Mouse (Mus musculus) small intestine, adult 2 months (tissue): ENCODE measurements around the gene Bptf.

Experiments
- CTCF ChIP-seq: fragments of 200-500 bp; IDR thresholded peaks from 2 replicates; pipeline ENCODE4 v1.5.1; 2012; ENCODE audit warnings: low read depth, mild to moderate bottlenecking, control low read depth, inconsistent platforms, low read length, moderate library complexity, mixed read lengths; ENCODE audit not compliant: insufficient replicate concordance, insufficient read length; ENCODE audit errors: extremely low read depth
- POLR2A ChIP-seq: fragments of 200-500 bp; IDR thresholded peaks from 2 replicates; pipeline ENCODE4 v1.6.1; 2012; ENCODE audit warnings: low read depth, mild to moderate bottlenecking, control low read depth, inconsistent platforms, low read length, moderate library complexity

DNA sequence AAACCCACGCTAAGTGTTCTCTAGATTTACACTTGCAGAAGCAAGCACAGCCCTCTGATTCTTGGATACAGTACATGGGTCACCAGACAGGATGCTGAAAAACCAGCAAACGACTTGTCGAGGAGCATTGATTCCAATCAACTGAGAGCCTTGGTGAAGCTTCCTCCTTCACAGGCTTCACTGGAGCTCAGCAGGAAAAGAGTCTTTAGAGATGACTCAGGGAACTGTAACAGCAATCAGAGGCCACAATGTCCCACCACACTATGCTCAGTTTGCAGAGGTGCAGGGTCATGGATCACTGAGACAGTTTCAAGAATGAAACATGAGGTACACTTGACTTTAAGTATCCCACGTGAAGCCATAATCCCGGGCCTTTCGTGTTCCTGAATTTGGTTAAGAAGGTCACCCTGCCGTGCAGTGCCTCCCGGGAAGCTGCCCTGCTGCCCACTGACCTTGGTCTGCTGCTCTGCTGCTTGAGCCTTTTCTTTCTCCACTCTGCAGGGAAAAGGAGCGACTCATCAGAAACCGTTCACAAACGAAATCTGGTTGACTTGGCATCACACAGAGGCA lies 66.6 kb downstream of the Bptf start:
- no peak for TF ChIP-seq POLR2A
- no peak for TF ChIP-seq CTCF
